Mouse (Mus musculus): ENCODE data around the gene Tom1l2. TPM values are rescaled to one million over a fixed set of nuclear protein-coding genes. Genes with fewer than 3 reads are reported as not detected.

The Tom1l2 gene
- 40.0 and 41.0 TPM in 2 replicates for polyA plus RNA-seq (2015; fragmentation: Nextera tagmentation; extraction: Ambion mirVana)

DNA sequence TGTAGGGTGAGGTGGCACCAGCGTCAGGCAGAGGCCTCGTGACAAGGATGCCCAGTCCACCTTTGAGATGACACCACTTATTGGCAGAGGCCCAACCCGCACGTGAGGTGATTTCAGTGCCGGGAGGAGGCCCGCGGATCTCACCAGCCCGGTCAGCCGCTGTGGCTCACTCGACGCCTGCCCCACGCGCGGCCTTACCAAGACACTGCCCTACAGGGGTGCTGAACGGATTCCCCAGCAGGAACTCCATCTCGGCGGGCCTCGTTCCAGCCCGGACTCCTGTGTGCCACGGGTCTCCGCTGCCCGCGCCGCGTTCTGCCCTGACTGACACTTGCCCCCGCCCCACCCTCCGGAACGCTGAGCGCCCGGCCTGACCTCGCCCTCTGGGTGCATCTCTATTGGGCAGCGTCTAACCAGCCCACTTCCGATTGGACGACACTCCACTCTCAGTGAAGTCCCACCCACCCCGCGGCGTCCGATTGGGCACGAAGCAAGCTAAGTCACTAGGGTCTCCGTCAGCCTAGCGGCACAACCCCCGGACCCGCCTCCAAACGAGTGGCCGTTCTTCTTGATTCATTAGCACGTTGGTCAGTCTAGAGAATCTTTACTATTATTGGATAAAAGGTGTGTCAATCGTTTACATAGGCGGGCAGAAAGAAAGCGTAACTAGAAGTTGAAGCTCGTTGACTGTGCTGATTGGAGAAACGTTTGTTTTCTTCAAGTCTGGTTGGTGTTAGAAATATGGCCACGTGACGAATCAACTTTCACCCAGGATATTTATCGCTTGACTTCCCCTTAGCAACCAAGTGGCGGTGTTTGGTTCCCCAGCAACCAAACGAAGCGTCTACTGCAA, at the start of gene Tom1l2, which contains the start of gene Drc3:
Gene Tom1l2, minus strand, starts transcription at position 347 of the 853 bp plus-strand sequence.
Gene Drc3, plus strand, starts transcription at position 771 of the 853 bp plus-strand sequence.
- WGBS: under 1% methylated on average over 57 of the region's 57 CpGs
- H3K9me3 ChIP-seq (replicated peaks; ENCODE audit: control insufficient read depth, low read length): no peaks in the 10 kb centered on the region
- H3K4me1 ChIP-seq (ENCODE audit: control insufficient read depth, insufficient read depth, low read length): peaks cover 15% of the 10 kb centered on the region
- H3K4me2 ChIP-seq (ENCODE audit: low read depth, low read length): peak within 1 kb of the TSS; percentile 94
- no peaks in the 10 kb centered on the region for H3K36me3 ChIP-seq (ENCODE audit: control insufficient read depth, insufficient read depth)
- peak within 1 kb of the TSS; percentile 93 for H3K27ac ChIP-seq (ENCODE audit: low read length)
- H3K4me3 ChIP-seq (ENCODE audit: low read length): peak within 1 kb of the TSS; percentile 91
- peak within 1 kb of the TSS; percentile 95 for H3K9ac ChIP-seq (ENCODE audit: low read length)
- H3K27me3 ChIP-seq (ENCODE audit: control insufficient read depth, insufficient read depth, low read length): no peaks in the 10 kb centered on the region
- peak; percentile 99 for ATAC-seq (replicated peaks; ENCODE audit: extremely low read depth, insufficient read depth, low FRiP score)

DNA sequence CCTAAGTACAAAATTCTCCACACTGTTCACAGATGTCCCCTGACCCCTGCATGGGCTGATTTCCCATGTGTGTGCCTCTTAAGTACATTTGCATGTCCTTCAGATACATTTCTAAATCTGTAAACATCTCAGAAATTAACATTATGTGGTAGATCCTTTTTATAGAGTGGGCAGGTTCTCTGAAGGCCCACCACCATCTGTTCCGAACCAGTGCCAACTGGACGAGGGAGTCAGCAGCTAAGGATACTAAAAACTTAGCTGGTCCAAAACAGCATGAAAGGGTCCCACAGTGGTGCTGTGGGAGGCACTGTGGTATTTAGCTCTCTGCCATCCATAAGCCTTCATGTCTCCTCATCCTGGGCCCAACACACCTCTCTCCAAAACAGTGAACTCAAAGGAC, 44.5 kb upstream of the Tom1l2 start:
- no peak for ATAC-seq (replicated peaks; ENCODE audit: extremely low read depth, insufficient read depth, low FRiP score)
- H3K4me2 ChIP-seq (ENCODE audit: low read depth, low read length): no peak overlapping the region
- no peak overlapping the region for H3K9ac ChIP-seq (ENCODE audit: low read length)
- WGBS: 91% methylated on average over 2 of the region's 2 CpGs
- no peak overlapping the region for H3K4me3 ChIP-seq (ENCODE audit: low read length)
- no peaks in the 10 kb centered on the region for H3K4me1 ChIP-seq (ENCODE audit: control insufficient read depth, insufficient read depth, low read length)
- H3K9me3 ChIP-seq (replicated peaks; ENCODE audit: control insufficient read depth, low read length): no peaks in the 10 kb centered on the region
- H3K27ac ChIP-seq (ENCODE audit: low read length): no peak overlapping the region
- H3K27me3 ChIP-seq (ENCODE audit: control insufficient read depth, insufficient read depth, low read length): no peaks in the 10 kb centered on the region
- H3K36me3 ChIP-seq (ENCODE audit: control insufficient read depth, insufficient read depth): peaks cover 18% of the 10 kb centered on the region

DNA sequence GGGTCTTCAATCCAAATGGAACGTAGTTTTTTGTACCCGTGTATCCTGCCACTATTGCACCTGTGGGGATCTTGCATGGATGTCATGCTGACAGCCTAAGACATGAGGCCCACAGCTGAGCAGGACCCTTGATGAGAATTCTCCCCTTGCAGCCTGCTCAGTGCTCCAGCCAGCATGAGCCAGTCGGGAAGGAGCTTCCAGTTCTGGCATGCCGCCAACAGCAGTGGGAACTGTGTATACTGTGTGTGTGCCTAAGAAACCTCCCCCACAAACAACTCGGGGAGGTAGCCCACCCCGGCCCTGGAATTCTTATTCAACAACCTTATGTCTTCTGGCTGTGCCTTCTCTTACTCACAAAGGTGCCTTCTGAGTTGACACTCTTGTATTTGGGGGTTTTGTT, 43.8 kb upstream of the Tom1l2 start:
- Histone ChIP-seq H3K4me1 (ENCODE audit: control insufficient read depth, insufficient read depth, low read length) (no peaks in the 10 kb centered on the region), H3K4me3 (ENCODE audit: low read length) (no peak overlapping the region), H3K36me3 (ENCODE audit: control insufficient read depth, insufficient read depth) (peaks cover 12% of the 10 kb centered on the region), H3K9ac (ENCODE audit: low read length) (no peak overlapping the region), H3K27me3 (ENCODE audit: control insufficient read depth, insufficient read depth, low read length) (no peaks in the 10 kb centered on the region), H3K9me3 (replicated peaks; ENCODE audit: control insufficient read depth, low read length) (no peaks in the 10 kb centered on the region), H3K4me2 (ENCODE audit: low read depth, low read length) (no peak overlapping the region), H3K27ac (ENCODE audit: low read length) (no peak overlapping the region)
- ATAC-seq (replicated peaks; ENCODE audit: extremely low read depth, insufficient read depth, low FRiP score): no peak
- 57% methylated on average over 6 of the region's 6 CpGs for WGBS

DNA sequence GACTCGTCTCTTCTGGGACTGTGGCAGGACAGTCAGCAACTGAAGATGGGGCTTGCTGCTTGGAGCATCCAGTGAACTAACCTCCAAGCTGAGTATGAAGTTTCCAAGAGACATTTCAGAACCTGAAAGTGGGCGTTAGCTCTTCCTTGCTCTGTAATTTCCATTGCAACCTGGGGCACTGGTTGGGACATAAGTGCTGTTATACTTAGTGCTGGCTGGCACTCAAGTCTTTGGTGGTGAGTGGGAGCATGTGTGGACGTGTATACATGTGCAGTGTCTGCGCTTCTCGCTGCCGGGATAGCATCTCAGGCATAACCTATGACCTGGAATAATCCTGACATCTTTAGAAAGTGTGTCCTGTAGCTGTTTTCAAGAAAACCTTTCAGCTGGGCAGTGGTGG, 38.6 kb upstream of the Tom1l2 start:
- no peaks in the 10 kb centered on the region for H3K4me1 ChIP-seq (ENCODE audit: control insufficient read depth, insufficient read depth, low read length)
- H3K36me3 ChIP-seq (ENCODE audit: control insufficient read depth, insufficient read depth): no peaks in the 10 kb centered on the region
- no peak overlapping the region for H3K4me3 ChIP-seq (ENCODE audit: low read length)
- no peaks in the 10 kb centered on the region for H3K27me3 ChIP-seq (ENCODE audit: control insufficient read depth, insufficient read depth, low read length)
- no peaks in the 10 kb centered on the region for H3K9me3 ChIP-seq (replicated peaks; ENCODE audit: control insufficient read depth, low read length)
- WGBS: 75% methylated on average over 6 of the region's 6 CpGs
- H3K9ac ChIP-seq (ENCODE audit: low read length): no peak overlapping the region
- no peak overlapping the region for H3K4me2 ChIP-seq (ENCODE audit: low read depth, low read length)
- H3K27ac ChIP-seq (ENCODE audit: low read length): no peak overlapping the region
- no peak for ATAC-seq (replicated peaks; ENCODE audit: extremely low read depth, insufficient read depth, low FRiP score)

DNA sequence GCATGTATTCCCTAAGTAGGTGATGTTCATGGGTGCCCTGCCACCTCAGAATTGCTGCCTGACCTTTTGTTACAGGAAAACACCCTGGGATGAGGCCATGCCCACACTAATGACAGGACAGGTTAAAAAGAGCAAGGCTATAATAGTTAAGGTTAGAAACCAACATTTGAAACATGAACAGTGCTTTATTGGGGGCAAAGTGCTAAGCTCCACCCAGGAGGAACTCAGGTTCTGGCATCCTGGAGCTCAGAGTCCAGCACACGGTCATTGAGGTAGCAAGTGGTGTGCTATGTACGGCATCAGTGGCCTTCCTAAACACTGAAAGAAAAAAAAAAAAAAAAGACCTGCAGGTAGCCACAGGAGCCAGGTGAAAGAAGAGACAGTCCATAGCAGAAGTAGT, 35.2 kb upstream of the Tom1l2 start:
- H3K27ac ChIP-seq (ENCODE audit: low read length): no peak overlapping the region
- no peak overlapping the region for H3K9ac ChIP-seq (ENCODE audit: low read length)
- no peak overlapping the region for H3K4me2 ChIP-seq (ENCODE audit: low read depth, low read length)
- WGBS: 86% methylated on average over 2 of the region's 2 CpGs
- no peak for ATAC-seq (replicated peaks; ENCODE audit: extremely low read depth, insufficient read depth, low FRiP score)
- H3K4me3 ChIP-seq (ENCODE audit: low read length): no peak overlapping the region
- peaks cover 3% of the 10 kb centered on the region; the same call in 1 of the 2 replicates for H3K4me1 ChIP-seq (ENCODE audit: control insufficient read depth, insufficient read depth, low read length)
- no peaks in the 10 kb centered on the region for H3K36me3 ChIP-seq (ENCODE audit: control insufficient read depth, insufficient read depth)
- peaks cover 3% of the 10 kb centered on the region; the same call in 1 of the 2 replicates for H3K27me3 ChIP-seq (ENCODE audit: control insufficient read depth, insufficient read depth, low read length)
- H3K9me3 ChIP-seq (replicated peaks; ENCODE audit: control insufficient read depth, low read length): no peaks in the 10 kb centered on the region

DNA sequence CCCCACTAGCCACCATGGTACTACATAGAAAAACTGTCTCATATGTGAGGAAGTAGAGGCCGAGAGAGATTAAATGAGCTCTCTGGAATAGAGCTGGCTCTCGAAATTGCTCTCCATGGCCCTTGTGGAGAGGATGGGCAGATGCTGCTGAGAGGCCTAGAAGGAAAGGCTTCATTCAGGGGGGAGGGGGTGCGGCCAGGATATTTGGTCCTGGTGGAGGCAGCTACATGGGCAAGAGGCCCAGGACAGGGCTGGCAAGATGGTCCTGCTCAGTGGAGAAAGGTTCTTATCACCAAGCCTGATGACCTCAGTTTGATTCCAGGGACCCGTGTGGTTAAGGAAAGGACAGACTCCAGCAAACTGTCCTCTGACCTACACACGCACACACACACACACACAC, 33.2 kb upstream of the Tom1l2 start:
- no peak for ATAC-seq (replicated peaks; ENCODE audit: extremely low read depth, insufficient read depth, low FRiP score)
- WGBS: 76% methylated on average over 5 of the region's 5 CpGs
- H3K36me3 ChIP-seq (ENCODE audit: control insufficient read depth, insufficient read depth): no peaks in the 10 kb centered on the region
- H3K4me2 ChIP-seq (ENCODE audit: low read depth, low read length): no peak overlapping the region
- no peak overlapping the region for H3K9ac ChIP-seq (ENCODE audit: low read length)
- H3K27me3 ChIP-seq (ENCODE audit: control insufficient read depth, insufficient read depth, low read length): peaks cover 3% of the 10 kb centered on the region; the same call in 1 of the 2 replicates
- H3K4me1 ChIP-seq (ENCODE audit: control insufficient read depth, insufficient read depth, low read length): peaks cover 3% of the 10 kb centered on the region; the same call in 1 of the 2 replicates
- H3K27ac ChIP-seq (ENCODE audit: low read length): no peak overlapping the region
- no peak overlapping the region for H3K4me3 ChIP-seq (ENCODE audit: low read length)
- H3K9me3 ChIP-seq (replicated peaks; ENCODE audit: control insufficient read depth, low read length): no peaks in the 10 kb centered on the region

DNA sequence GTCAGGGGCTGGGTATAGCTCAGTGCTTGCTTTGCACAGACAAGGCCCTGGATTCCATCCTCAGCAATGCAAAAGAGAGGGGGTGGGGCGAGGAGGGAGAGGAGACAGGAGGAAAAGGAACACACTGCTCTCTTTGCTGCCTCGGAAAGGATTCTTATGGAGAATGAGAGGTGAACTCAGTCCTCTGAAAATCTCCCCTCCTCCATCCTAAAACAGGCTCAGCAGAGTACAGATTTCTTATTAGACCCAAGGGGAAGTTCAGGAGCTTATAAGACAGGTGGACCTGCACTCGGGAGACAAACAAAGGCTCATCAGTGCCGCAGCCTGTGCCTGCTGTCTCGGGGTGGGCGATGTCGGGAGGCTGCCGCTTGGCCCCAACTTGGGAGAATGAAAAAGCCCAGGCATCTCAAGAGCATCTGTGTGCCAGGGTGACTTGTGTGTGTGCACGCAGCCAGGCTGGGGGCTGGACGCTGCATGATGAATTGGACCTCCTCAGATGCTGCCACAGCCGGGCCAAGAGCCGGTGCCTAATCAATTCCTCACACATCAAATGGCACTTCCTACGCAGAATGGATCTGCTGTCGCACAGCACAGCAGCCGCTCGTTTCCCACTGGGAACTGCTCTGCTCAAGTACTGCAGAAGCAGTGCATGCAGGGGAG, 32.2 kb upstream of the Tom1l2 start:
- no peaks in the 10 kb centered on the region for H3K36me3 ChIP-seq (ENCODE audit: control insufficient read depth, insufficient read depth)
- H3K4me2 ChIP-seq (ENCODE audit: low read depth, low read length): no peak overlapping the region
- peaks cover 3% of the 10 kb centered on the region; the same call in 1 of the 2 replicates for H3K27me3 ChIP-seq (ENCODE audit: control insufficient read depth, insufficient read depth, low read length)
- H3K27ac ChIP-seq (ENCODE audit: low read length): no peak overlapping the region
- H3K9ac ChIP-seq (ENCODE audit: low read length): no peak overlapping the region
- H3K9me3 ChIP-seq (replicated peaks; ENCODE audit: control insufficient read depth, low read length): no peaks in the 10 kb centered on the region
- H3K4me3 ChIP-seq (ENCODE audit: low read length): no peak overlapping the region
- peaks cover 3% of the 10 kb centered on the region; the same call in 1 of the 2 replicates for H3K4me1 ChIP-seq (ENCODE audit: control insufficient read depth, insufficient read depth, low read length)
- WGBS: 14% methylated on average over 16 of the region's 16 CpGs
- no peak for ATAC-seq (replicated peaks; ENCODE audit: extremely low read depth, insufficient read depth, low FRiP score)

DNA sequence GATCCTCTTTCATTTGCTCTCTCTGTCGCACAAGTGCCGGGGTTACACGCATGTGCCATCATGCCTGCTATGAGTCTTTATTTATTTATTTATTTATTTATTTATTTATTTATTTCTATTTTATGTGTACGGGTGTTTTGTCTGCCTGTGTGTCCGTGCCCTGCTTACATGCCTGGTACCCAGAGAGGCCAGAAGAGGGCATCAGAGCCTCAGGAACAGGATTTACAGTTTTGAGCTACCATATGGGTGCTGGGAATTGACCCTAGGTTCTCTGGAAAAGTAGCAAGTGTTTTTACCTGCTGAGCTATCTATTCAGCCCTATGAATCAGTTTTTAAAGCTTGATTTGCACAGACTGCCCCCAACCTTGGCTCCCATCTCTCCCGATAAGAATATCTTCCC, 30.8 kb upstream of the Tom1l2 start:
- Histone ChIP-seq H3K36me3 (ENCODE audit: control insufficient read depth, insufficient read depth) (no peaks in the 10 kb centered on the region), H3K4me1 (ENCODE audit: control insufficient read depth, insufficient read depth, low read length) (peaks cover 3% of the 10 kb centered on the region; the same call in 1 of the 2 replicates), H3K27me3 (ENCODE audit: control insufficient read depth, insufficient read depth, low read length) (peaks cover 3% of the 10 kb centered on the region; the same call in 1 of the 2 replicates), H3K4me3 (ENCODE audit: low read length) (no peak overlapping the region), H3K9ac (ENCODE audit: low read length) (no peak overlapping the region), H3K9me3 (replicated peaks; ENCODE audit: control insufficient read depth, low read length) (no peaks in the 10 kb centered on the region), H3K27ac (ENCODE audit: low read length) (no peak overlapping the region), H3K4me2 (ENCODE audit: low read depth, low read length) (no peak overlapping the region)
- no peak for ATAC-seq (replicated peaks; ENCODE audit: extremely low read depth, insufficient read depth, low FRiP score)
- 92% methylated on average over 6 of the region's 6 CpGs for WGBS

DNA sequence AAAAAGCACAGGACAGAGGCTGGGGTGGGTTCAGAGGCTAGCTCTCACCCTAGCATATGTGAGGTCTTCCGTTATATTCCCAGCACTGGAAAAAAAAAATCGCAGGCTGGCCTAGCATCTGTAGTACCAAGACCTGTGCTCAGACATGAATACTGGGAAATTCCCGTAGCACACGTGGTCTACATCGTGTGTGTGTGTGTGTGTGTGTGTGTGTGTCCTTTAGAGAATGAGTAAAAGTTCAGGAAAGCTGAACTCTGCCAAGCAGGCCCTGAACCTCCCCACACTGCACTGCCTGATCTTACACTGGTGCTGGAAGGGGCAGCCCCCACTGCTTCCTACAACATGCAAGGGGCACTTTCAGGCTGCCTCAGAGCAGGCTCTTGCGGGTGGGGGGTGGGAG, 21.8 kb upstream of the Tom1l2 start:
- WGBS: 78% methylated on average over 6 of the region's 6 CpGs
- Histone ChIP-seq H3K27ac (ENCODE audit: low read length) (no peak overlapping the region), H3K4me2 (ENCODE audit: low read depth, low read length) (no peak overlapping the region), H3K36me3 (ENCODE audit: control insufficient read depth, insufficient read depth) (no peaks in the 10 kb centered on the region), H3K27me3 (ENCODE audit: control insufficient read depth, insufficient read depth, low read length) (no peaks in the 10 kb centered on the region), H3K4me1 (ENCODE audit: control insufficient read depth, insufficient read depth, low read length) (no peaks in the 10 kb centered on the region), H3K9me3 (replicated peaks; ENCODE audit: control insufficient read depth, low read length) (no peaks in the 10 kb centered on the region), H3K9ac (ENCODE audit: low read length) (no peak overlapping the region), H3K4me3 (ENCODE audit: low read length) (no peak overlapping the region)
- ATAC-seq (replicated peaks; ENCODE audit: extremely low read depth, insufficient read depth, low FRiP score): no peak
